Comparison of ENCODE assay signal across 16 mouse cellular contexts in genomic region chr2:129166466-129167463, GRCm38 (mm10). TPM values are rescaled to one million over a fixed set of nuclear protein-coding genes. Genes with fewer than 3 reads are reported as not detected.
DNase-seq lines count a peak whose midpoint lies in the region; ATAC-seq lines count a peak whose summit lies in the region.
"Had no signal": no experiment of that assay in that cellular context is flagged by ENCODE, and none has a peak within 500 bp of the region (broad histone marks: within the 10 kb centered on the region; RNA-seq: fewer than 3 reads in every experiment).

No protein-coding gene starts in this region.

- 80% methylated on average over 10 of the region's 10 CpGs for WGBS in midbrain, embryonic 10.5 days
- WGBS in midbrain, embryonic 16.5 days = 69% methylated on average over 10 of the region's 10 CpGs
- 35% methylated on average over 10 of the region's 10 CpGs for WGBS in heart, embryonic 12.5 days

- no peaks in the 10 kb centered on the region for H3K27me3 ChIP-seq in midbrain, embryonic 10.5 days (ENCODE audit: low read depth, poor library complexity, severe bottlenecking)
- H3K27me3 ChIP-seq in midbrain, embryonic 16.5 days (ENCODE audit: control insufficient read depth, insufficient read depth, low read depth, low read length) = no peaks in the 10 kb centered on the region
- H3K27me3 ChIP-seq in heart, embryonic 12.5 days (replicated peaks) = no peaks in the 10 kb centered on the region
- H3K27me3 ChIP-seq: embryonic facial prominence, embryonic 15.5 days; forebrain, embryonic 15.5 days; hindbrain, embryonic 13.5 days; liver, embryonic 12.5 days had no signal

- H3K4me2 ChIP-seq in midbrain, embryonic 16.5 days (ENCODE audit: low read length) = no peak overlapping the region
- H3K4me2 ChIP-seq in heart, embryonic 12.5 days = no peak overlapping the region
- H3K4me2 ChIP-seq: embryonic facial prominence, embryonic 15.5 days; forebrain, embryonic 15.5 days; hindbrain, embryonic 13.5 days; liver, embryonic 12.5 days had no signal

- 0 out of 2 replicates have a peak overlapping the region, but pooled peaks have one; percentile 4 for H3K27ac ChIP-seq in midbrain, embryonic 10.5 days (replicated peaks)
- no peak overlapping the region for H3K27ac ChIP-seq in midbrain, embryonic 16.5 days (ENCODE audit: low read length)
- peak overlapping the region; percentile 66; the same call in 1 of the 2 replicates for H3K27ac ChIP-seq in heart, embryonic 12.5 days (ENCODE audit: poor library complexity, severe bottlenecking)
- H3K27ac ChIP-seq: embryonic facial prominence, embryonic 15.5 days; forebrain, embryonic 15.5 days; hindbrain, embryonic 13.5 days; liver, embryonic 12.5 days had no signal

- no peak overlapping the region for H3K9ac ChIP-seq in midbrain, embryonic 16.5 days (ENCODE audit: low read depth, low read length)
- H3K9ac ChIP-seq in heart, embryonic 12.5 days = no peak overlapping the region
- H3K9ac ChIP-seq: embryonic facial prominence, embryonic 15.5 days; forebrain, embryonic 15.5 days; hindbrain, embryonic 13.5 days; liver, embryonic 12.5 days had no signal

- no peaks in the 10 kb centered on the region for H3K36me3 ChIP-seq in midbrain, embryonic 10.5 days
- H3K36me3 ChIP-seq in midbrain, embryonic 16.5 days (ENCODE audit: control insufficient read depth, insufficient read depth, low read length) = no peaks in the 10 kb centered on the region
- H3K36me3 ChIP-seq in heart, embryonic 12.5 days = no peaks in the 10 kb centered on the region
- H3K36me3 ChIP-seq: embryonic facial prominence, embryonic 15.5 days; forebrain, embryonic 15.5 days; hindbrain, embryonic 13.5 days; liver, embryonic 12.5 days had no signal

- intact Hi-C loops in heart, postnatal 36 days (cut with DNase I) = no loop called here

- peaks cover 7% of the 10 kb centered on the region; the same call in 1 of the 2 replicates for H3K9me3 ChIP-seq in midbrain, embryonic 10.5 days (replicated peaks)
- no peaks in the 10 kb centered on the region for H3K9me3 ChIP-seq in midbrain, embryonic 16.5 days (replicated peaks; ENCODE audit: control insufficient read depth, low read length, poor library complexity, severe bottlenecking)
- peaks cover 4% of the 10 kb centered on the region for H3K9me3 ChIP-seq in heart, embryonic 12.5 days (replicated peaks)
- H3K9me3 ChIP-seq: embryonic facial prominence, embryonic 15.5 days; forebrain, embryonic 15.5 days; hindbrain, embryonic 13.5 days; liver, embryonic 12.5 days had no signal

- ATAC-seq in midbrain, embryonic 16.5 days = no peak
- no peak for ATAC-seq in heart, embryonic 12.5 days (ENCODE audit: insufficient number of reproducible peaks, low FRiP score)
- no peak for ATAC-seq in megakaryocyte progenitor cell, adult 5-6 weeks (replicated peaks; ENCODE audit: poor library complexity)
- ATAC-seq: forebrain, embryonic 15.5 days; liver, embryonic 12.5 days had no signal

- H3K4me1 ChIP-seq in midbrain, embryonic 10.5 days = peaks cover 10% of the 10 kb centered on the region
- no peaks in the 10 kb centered on the region for H3K4me1 ChIP-seq in midbrain, embryonic 16.5 days (ENCODE audit: control insufficient read depth, insufficient read depth, low read length)
- H3K4me1 ChIP-seq in heart, embryonic 12.5 days (replicated peaks) = peaks cover 15% of the 10 kb centered on the region
- H3K4me1 ChIP-seq: embryonic facial prominence, embryonic 15.5 days; forebrain, embryonic 15.5 days; hindbrain, embryonic 13.5 days; liver, embryonic 12.5 days had no signal

- peak; percentile 31 for DNase-seq in heart, adult 8-10 months (ENCODE audit: low spot score)
- no peak for DNase-seq in heart, postnatal 36 days
- no peak for DNase-seq in midbrain, embryonic 10.5 days (ENCODE audit: low spot score)
- no peak for DNase-seq in cerebellum, adult 8-10 months
- no peak for DNase-seq in ovary, postnatal 14 days (ENCODE audit: low spot score)
- DNase-seq: adrenal gland, postnatal 10 days; cerebellum, postnatal 25 days; gastrocnemius, postnatal 25 days; kidney, adult 18-20 months had no signal

- no peak overlapping the region for H3K4me3 ChIP-seq in midbrain, embryonic 10.5 days
- H3K4me3 ChIP-seq in midbrain, embryonic 16.5 days (ENCODE audit: low read depth, low read length) = no peak overlapping the region
- H3K4me3 ChIP-seq in heart, embryonic 12.5 days = no peak overlapping the region
- H3K4me3 ChIP-seq: embryonic facial prominence, embryonic 15.5 days; forebrain, embryonic 15.5 days; hindbrain, embryonic 13.5 days; liver, embryonic 12.5 days had no signal

RNA-seq across cellular contexts. Expression of gene Slc20a1, which starts 31.8 kb away (rescaled TPM):
- total RNA-seq in heart, adult 8-10 months (2022) = 10 to 100 TPM in 2 of 4 experiments, 1 to 10 TPM in 2; 7.6 to 13.2 (median 10.0) TPM
- 10 to 100 TPM in 1 of 2 experiments, 1 to 10 TPM in 1; 9.3 to 13.6 TPM for total RNA-seq in heart, postnatal 36 days (2021)
- polyA plus RNA-seq in midbrain, embryonic 10.5 days (2016; fragmentation: Nextera tagmentation; extraction: Ambion mirVana) = 53.7 and 55.6 TPM in 2 replicates
- 64.5 and 67.6 TPM in 2 replicates for polyA plus RNA-seq in midbrain, embryonic 16.5 days (2015; fragmentation: Nextera tagmentation; extraction: Ambion mirVana)
- polyA plus RNA-seq in heart, embryonic 12.5 days (2016; fragmentation: Nextera tagmentation; extraction: Ambion mirVana) = 45.8 and 47.5 TPM in 2 replicates
- total RNA-seq in megakaryocyte progenitor cell, adult 5-6 weeks (2015) = 28.0 and 33.5 TPM in 2 replicates
- 69.5 and 92.2 TPM in 2 replicates for total RNA-seq in megakaryocyte progenitor cell, adult 5-6 weeks (2017)

RNA-seq across cellular contexts. Expression of gene Chchd5, which starts 37.3 kb away (rescaled TPM):
- 10 to 100 TPM; 10.4 to 15.9 (median 11.9) TPM for total RNA-seq in heart, adult 8-10 months (2022)
- 10 to 100 TPM; 12.4 to 12.5 TPM for total RNA-seq in heart, postnatal 36 days (2021)
- 28.7 and 31.6 TPM in 2 replicates for polyA plus RNA-seq in midbrain, embryonic 10.5 days (2016; fragmentation: Nextera tagmentation; extraction: Ambion mirVana)
- polyA plus RNA-seq in midbrain, embryonic 16.5 days (2015; fragmentation: Nextera tagmentation; extraction: Ambion mirVana) = 17.6 and 18.1 TPM in 2 replicates
- polyA plus RNA-seq in heart, embryonic 12.5 days (2016; fragmentation: Nextera tagmentation; extraction: Ambion mirVana) = 16.6 and 16.9 TPM in 2 replicates
- 15.7 and 19.4 TPM in 2 replicates for total RNA-seq in megakaryocyte progenitor cell, adult 5-6 weeks (2015)
- total RNA-seq in megakaryocyte progenitor cell, adult 5-6 weeks (2017) = 16.8 and 17.8 TPM in 2 replicates
